Mouse (Mus musculus) megakaryocyte, embryonic 14.5 days (primary cell): ENCODE data around the gene Krt14.

Source experiments
- FLI1 ChIP-seq: IDR thresholded peaks from 2 replicates; pipeline ENCODE4 v1.6.1; 2012; ENCODE audit warnings: low read length, inconsistent platforms, mixed read lengths
- GATA1 ChIP-seq: IDR thresholded peaks from 3 replicates; pipeline ENCODE4 v1.6.1; 2012; ENCODE audit warnings: mixed read lengths, low read length, inconsistent platforms, borderline replicate concordance

DNA sequence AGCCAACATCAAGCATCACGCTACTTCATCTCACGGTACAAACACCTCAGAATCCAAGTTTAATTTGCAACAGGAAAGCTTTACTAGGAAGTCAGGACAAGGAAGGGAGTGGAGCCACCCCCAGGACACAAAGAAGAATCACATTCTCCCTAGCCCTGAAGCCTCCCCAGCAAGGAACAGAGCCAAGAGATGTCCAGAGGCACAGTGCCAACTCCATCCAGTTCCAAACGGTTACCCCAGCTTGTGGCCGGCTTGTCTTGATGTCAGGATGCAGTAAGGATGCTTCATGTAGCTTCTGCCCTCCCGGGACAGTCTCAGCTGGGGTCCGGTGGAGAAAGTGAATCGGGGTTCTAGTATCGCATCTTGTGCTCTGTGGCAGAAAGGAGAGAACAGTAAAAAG lies 20.6 kb downstream of the Krt14 start:
- TF ChIP-seq GATA1 (no peak), FLI1 (no peak)
